Mouse (Mus musculus): Measurements from ENCODE around the gene Gm49395. TPM values are rescaled to one million over a fixed set of nuclear protein-coding genes. Genes with fewer than 3 reads are reported as not detected.

Gene Gm49395
- total RNA-seq, 2 experiments from 2014 or later = 2.3 to 2.5 TPM

DNA sequence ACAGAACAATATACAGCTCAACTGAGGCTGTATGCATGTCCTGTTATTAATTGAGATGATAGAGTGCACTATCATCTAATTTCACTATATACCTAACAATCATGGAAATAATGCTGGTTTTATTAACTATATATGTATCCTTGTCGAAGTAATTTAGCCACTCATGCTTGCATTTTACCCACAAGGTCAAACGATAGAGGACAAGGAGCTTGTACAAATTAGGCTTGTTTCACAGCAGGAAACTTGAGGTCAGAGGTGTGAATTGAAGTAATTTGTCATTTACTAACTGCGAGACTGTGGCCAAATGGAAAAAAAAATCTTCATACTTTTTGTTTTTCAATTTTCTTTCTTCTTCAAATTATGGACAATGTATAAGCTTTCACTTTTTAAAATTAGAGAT lies 3.5 kb downstream of the Gm49395 start:
- DNase-seq = no peak

GRCm38 (mm10) chr13:115096965-115097364 lies 4.8 kb downstream of the Gm49395 start:
- no peak for DNase-seq

DNA sequence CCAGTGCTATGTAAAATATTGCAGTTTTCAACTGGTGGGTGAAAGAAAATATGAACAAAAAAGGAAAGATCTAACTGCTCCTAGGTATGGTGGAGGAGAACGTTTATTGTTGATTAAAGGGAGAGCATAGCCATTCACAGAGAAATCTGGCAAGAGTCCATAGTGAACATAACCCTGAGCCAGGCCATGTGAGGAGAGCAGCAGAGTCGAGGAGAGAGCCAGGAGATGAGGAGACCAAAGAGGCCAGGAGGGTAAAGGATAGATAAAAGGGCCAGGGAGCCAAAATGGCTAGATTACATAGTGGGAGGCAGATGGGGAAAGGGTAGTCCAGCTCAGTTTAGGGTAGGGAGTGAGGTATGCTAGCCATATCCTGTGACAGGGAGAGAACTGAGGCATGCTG lies 5.5 kb downstream of the Gm49395 start:
- DNase-seq = no peak

DNA sequence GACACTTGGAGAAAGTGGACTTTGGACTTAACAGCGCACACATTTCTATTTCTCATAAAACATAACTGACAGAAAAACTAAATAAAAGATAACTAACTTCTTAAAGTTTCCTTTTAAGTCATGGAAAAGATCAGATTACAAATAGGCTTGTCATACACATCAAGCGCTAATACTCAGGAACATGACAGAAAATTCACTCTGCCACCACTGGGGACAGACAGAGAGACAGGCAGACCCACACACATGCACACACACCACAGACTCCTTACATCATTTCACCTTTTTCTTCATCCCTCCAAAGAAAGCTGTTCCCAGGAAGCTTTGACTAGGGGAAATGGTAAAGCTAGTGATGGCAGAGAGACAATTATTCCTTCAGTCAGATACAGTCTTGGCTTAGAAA lies 6.3 kb downstream of the Gm49395 start:
- DNase-seq = no peak

- DNase-seq = no peak
Measured at GRCm38 (mm10) chr13:115091511-115091910, 10.2 kb downstream of the Gm49395 start.

DNA sequence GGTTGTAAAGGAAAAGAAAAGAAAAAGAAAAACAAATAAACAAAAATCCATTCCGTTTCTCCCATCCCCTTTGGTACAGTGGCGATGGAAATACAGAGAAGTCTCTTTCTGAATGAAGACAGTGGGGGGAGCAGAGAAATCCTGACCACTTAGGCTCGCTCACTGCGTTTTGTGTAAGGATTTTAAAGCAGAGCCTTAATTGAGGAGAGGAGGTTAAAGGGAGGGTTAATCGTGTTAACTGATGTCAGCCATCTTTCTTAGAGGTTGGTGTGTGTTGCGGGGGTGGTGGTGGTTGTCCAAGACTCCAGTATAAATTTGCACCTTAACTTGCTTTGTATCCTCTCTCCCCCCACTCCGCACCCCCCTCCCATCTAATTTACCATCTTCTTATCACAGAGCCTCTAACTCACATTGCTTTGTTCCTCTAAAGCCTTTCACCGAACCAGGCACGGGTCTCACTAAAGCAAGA lies 10.7 kb downstream of the Gm49395 start:
- no peak for DNase-seq

GRCm38 (mm10) chr13:115090069-115090976 lies 11.4 kb downstream of the Gm49395 start, which contains the start of gene Pelo:
TSS of gene Pelo (minus strand) at chr13:115090186.
- peak; percentile 94 to 95 for DNase-seq

- peak; percentile 6 to 7 for DNase-seq
Measured at GRCm38 (mm10) chr13:115089395-115090025, 12.2 kb downstream of the Gm49395 start.

DNA sequence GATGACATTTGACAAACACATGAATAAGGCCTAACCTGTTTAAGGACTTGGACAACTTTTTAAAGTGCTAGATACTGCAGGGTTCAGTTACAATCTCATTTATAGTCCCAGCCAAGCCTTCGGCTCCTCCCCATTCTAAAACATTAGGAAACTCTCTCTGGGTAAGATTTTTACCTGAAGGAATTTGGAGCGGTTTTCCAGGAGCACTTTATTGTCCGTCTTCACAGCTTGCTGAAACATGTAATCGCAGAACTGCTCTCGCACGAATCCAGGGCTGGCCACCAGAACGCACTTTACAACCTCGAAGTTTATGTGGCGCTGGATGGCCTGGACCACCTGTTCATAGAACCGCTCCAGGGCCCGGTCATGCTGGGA lies 12.7 kb downstream of the Gm49395 start:
- DNase-seq = no peak

GRCm38 (mm10) chr13:115085974-115086373 lies 15.7 kb downstream of the Gm49395 start:
- DNase-seq = no peak

- DNase-seq = no peak
Measured at GRCm38 (mm10) chr13:115082339-115082738, 19.4 kb downstream of the Gm49395 start.

DNA sequence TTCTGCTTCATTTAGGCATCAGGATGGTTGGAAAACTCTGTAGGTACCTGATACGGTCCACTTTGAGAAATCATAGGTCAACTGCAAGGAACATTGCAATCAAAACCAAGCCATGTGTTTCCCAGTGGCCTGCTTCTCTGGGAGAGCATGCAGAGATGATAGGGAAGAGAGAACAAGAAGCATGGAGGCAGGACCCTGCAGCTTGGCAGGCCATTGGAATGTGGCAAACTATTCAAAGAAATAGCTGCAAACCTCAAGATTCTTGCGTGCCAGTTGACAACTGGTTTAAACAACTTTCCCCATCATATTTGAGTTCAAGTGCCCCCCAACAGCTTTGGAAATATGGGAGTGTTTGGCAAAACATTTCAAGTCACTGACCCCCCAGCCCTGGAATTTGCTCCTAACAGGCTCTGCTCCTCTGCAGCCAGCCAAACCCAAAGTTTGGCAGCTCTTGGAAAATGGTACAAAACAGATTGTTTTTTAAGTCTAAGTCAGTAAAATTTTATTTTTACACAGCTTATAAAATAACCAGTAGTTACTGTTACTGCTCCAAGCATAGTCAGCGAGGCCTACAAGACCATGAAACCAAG lies 21.6 kb downstream of the Gm49395 start:
- no peak for DNase-seq

- DNase-seq = no peak
Measured at GRCm38 (mm10) chr13:115078997-115079685, 22.6 kb downstream of the Gm49395 start.

GRCm38 (mm10) chr13:115077346-115078134 lies 24.2 kb downstream of the Gm49395 start:
- no peak for DNase-seq

- no peak for DNase-seq
Measured at GRCm38 (mm10) chr13:115072386-115072785, 29.3 kb downstream of the Gm49395 start.

DNA sequence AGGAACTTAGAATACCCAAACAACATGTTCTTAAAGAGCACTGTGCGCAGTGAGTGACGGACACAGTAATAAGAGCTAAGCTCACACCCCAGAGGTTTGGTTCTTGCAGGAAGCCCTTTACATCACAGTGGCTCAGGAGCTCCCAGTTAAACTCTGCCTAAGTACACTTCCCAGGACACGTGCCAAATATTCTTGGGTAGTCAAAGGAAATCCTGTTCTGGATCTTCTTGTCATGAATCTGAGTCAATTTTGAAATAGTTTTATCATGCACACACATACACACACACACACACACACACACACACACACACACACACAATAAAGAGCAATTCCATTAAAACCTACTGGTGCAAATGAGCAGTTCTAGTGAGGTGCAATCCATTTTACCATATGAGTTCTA lies 30.3 kb downstream of the Gm49395 start:
- DNase-seq = no peak

GRCm38 (mm10) chr13:115067968-115068330 lies 33.8 kb downstream of the Gm49395 start:
- DNase-seq = no peak

GRCm38 (mm10) chr13:115067324-115067967 lies 34.3 kb downstream of the Gm49395 start:
- DNase-seq = no peak

- no peak for DNase-seq
Measured at GRCm38 (mm10) chr13:115057555-115057954, 44.2 kb downstream of the Gm49395 start.

DNA sequence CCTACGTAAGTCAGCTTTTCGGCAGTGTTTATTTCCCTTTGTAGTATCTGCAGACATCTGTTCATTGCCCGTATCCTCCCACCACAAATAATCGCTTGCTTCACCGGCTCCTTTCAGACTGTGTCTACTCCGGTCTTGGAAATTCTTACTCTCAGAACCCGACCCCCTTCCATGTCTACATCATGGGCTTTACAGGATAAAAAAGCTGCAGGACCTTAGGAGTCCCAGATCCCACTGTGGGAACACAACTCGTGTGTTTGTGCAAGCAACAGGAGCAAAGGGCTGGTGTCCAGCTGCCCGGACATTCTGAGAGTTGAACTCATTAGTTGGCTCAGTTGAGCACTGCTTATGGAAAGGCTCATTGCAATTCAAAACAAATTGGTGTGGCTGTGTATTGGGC lies 46.9 kb downstream of the Gm49395 start:
- no peak for DNase-seq

GRCm38 (mm10) chr13:115052568-115052967 lies 49.2 kb downstream of the Gm49395 start:
- DNase-seq = no peak

Data from layer of hippocampus, postnatal 36 days (tissue).